Mouse (Mus musculus): ENCODE measurements at regions not wholly inside any gene's neighbourhood (a gene's known extent, or its start where the extent isn't known, plus 50 kb on each side); places are given as distances from the start of the nearest gene placed in this dataset.
A peak's percentile ranks its signal among the peaks of the same experiment; 100 is the strongest.

DNA sequence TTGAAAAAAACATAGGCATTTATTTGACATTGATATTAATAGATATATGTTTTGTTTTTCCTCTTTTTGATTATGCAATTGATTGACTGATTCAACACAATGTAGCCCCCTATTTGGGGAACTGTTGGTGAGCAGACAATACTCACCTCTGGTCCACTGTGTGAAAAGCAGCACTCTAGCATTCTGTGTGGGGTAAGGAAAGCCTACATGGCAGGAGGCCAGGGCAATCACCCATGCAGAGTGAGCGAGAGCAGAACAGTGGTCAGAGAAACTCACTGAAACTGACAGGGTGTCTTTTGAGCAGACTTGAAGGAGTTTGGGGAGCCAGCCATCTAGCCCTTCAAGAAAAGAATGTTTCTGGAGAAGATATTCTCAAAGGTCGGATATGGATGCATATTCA lies 73.2 kb upstream of the Azi2 start:
- ATAC-seq (ENCODE audit: low read depth) = no peak
- no peak for DNase-seq (ENCODE audit: low spot score)
- no peaks in the 10 kb centered on the region for H3K9me3 ChIP-seq (ENCODE audit: control insufficient read depth, low read length)
- H3K27me3 ChIP-seq (replicated peaks; ENCODE audit: control insufficient read depth, insufficient read depth, low read length) = no peaks in the 10 kb centered on the region
- no peaks in the 10 kb centered on the region for H3K36me3 ChIP-seq (ENCODE audit: control insufficient read depth, insufficient read depth, low read length)
- H3K4me1 ChIP-seq (ENCODE audit: control insufficient read depth, insufficient read depth, low read length) = no peaks in the 10 kb centered on the region
- H3K27ac ChIP-seq (replicated peaks; ENCODE audit: low read depth, low read length) = no peak overlapping the region
- no peak overlapping the region for H3K4me2 ChIP-seq (ENCODE audit: low read depth, low read length)
- no peak overlapping the region for H3K9ac ChIP-seq (ENCODE audit: low read depth, low read length)
- H3K4me3 ChIP-seq (ENCODE audit: low read depth, low read length) = no peak overlapping the region
- WGBS = 60% methylated on average over 2 of the region's 2 CpGs

DNA sequence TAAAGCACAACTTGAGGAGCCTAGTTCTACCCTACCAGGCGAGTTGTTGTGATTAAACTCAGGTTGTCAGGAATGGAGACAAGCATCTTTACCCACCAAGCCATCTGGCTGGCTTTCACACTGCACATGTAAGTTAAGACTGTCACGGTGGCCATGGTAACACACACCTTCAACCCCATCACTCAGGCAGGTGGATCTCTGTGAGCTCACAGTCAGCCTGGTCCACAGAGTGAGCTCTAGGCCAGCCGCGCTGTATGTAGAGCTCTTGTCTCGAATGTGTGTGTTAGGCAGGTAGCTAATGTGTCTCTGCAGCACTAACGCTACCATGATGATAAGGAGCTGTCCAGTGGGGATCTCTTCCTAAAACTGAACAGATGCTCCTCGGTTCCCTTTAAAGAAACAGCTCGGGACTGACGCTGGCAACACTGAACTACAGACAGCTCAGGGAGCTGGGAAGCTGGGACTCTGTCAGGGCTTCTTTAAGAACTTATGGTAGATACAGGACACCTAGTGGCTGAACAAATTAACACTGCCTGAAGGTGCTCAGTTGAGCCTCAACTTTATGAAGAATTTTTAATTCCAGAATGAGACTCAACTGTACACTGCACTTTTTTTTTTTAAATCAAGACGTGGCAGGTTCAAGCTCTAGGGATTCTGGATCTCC lies 73.8 kb upstream of the Azi2 start:
- no peaks in the 10 kb centered on the region for H3K36me3 ChIP-seq (ENCODE audit: control insufficient read depth, insufficient read depth, low read length)
- H3K27me3 ChIP-seq (replicated peaks; ENCODE audit: control insufficient read depth, insufficient read depth, low read length) = no peaks in the 10 kb centered on the region
- WGBS = 53% methylated on average over 10 of the region's 10 CpGs
- no peak overlapping the region for H3K4me2 ChIP-seq (ENCODE audit: low read depth, low read length)
- peak; percentile 81 for ATAC-seq (ENCODE audit: low read depth)
- H3K4me1 ChIP-seq (ENCODE audit: control insufficient read depth, insufficient read depth, low read length) = no peaks in the 10 kb centered on the region
- H3K4me3 ChIP-seq (ENCODE audit: low read depth, low read length) = no peak overlapping the region
- no peaks in the 10 kb centered on the region for H3K9me3 ChIP-seq (ENCODE audit: control insufficient read depth, low read length)
- DNase-seq (ENCODE audit: low spot score) = peak; percentile 86
- no peak overlapping the region for H3K27ac ChIP-seq (replicated peaks; ENCODE audit: low read depth, low read length)
- no peak overlapping the region for H3K9ac ChIP-seq (ENCODE audit: low read depth, low read length)

DNA sequence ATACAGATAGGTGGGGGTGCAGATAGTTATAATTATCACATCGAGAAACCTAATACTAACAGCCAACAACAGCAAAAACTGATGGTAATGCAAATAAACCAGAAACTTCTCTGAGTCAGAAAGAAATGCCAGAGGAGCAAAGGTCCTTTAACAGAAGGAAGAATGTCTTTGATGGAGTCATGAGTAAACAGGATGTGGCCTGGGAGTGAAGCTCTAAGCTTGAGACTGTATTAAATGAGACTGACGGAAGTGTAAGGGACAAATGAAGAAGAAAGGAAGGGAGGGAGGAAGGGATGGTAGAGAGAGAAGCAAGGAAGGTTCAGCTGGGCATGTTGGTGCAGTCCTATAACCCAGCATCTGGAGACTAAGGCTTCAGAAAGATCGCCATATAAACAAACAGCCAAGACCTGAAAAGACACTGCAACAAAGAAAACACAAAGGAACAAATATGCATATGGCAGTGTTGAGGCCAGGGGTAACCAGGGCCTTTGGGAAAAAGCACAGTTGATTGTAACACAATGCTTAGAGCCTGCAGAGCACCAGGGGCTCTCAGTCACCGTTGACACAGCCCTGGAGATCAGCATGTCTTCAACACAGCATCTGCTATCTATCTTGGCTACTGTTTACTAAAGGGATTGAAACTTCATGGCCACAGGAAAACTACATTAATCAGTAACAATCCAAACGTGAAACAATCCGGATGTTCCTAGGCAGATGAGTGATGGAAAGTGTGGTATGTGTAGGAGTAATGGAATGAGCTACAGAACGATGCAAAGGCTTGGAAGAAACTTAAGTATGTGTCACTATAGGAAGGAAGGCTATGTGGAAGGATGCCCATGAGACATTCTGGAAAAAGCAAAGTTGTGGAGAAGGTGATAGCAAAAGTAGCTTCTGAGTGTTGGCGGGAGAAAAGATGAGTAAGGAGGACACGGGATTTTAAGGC lies 77.9 kb upstream of the Azi2 start:
- no peak for DNase-seq (ENCODE audit: low spot score)
- no peak overlapping the region for H3K9ac ChIP-seq (ENCODE audit: low read depth, low read length)
- H3K27me3 ChIP-seq (replicated peaks; ENCODE audit: control insufficient read depth, insufficient read depth, low read length) = no peaks in the 10 kb centered on the region
- no peak overlapping the region for H3K27ac ChIP-seq (replicated peaks; ENCODE audit: low read depth, low read length)
- H3K9me3 ChIP-seq (ENCODE audit: control insufficient read depth, low read length) = no peaks in the 10 kb centered on the region
- 63% methylated on average over 9 of the region's 9 CpGs for WGBS
- H3K4me3 ChIP-seq (ENCODE audit: low read depth, low read length) = no peak overlapping the region
- ATAC-seq (ENCODE audit: low read depth) = no peak
- H3K4me1 ChIP-seq (ENCODE audit: control insufficient read depth, insufficient read depth, low read length) = no peaks in the 10 kb centered on the region
- H3K36me3 ChIP-seq (ENCODE audit: control insufficient read depth, insufficient read depth, low read length) = no peaks in the 10 kb centered on the region
- no peak overlapping the region for H3K4me2 ChIP-seq (ENCODE audit: low read depth, low read length)

DNA sequence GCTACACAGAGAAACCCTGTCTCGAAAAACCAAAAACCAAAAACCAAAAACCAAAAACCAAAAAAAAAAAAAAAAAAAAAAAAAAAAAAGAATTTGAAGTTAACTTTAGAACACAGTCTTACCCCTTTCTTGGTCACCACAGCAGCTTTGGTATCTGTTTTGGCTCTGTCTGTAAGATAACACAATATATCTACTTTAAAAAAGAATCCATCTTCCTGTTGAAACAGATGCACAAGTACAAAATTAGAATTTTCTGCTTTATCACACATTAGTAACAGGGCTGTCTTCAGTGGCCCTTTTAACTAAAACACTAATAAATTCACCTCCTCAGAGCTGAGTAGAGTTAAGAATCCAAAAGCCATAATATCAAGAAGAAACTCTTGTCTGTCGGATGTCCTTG lies 80.5 kb upstream of the Azi2 start:
- 98% methylated on average over 2 of the region's 2 CpGs for WGBS
- H3K4me2 ChIP-seq (ENCODE audit: low read depth, low read length) = no peak overlapping the region
- ATAC-seq (ENCODE audit: low read depth) = no peak

DNA sequence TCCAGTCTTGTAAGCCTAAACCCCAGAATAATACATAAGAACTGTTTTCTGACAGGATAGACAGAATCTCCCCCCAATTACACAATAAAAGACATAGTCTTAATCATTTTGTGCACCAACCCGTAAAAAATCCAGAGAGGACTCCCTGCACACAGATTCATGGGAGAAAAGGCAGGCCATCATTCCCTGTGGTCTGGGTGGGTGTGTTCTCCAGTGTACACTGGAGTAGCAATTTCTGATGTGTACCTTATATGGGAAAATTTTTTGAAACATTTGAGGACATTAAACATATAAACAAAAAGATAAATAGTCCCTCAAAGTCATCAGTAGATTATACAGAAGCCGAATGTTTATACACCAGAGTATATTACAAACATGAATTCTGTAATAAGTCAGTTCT lies 83.1 kb upstream of the Azi2 start:
- H3K4me2 ChIP-seq (ENCODE audit: low read depth, low read length) = no peak overlapping the region
- no peaks in the 10 kb centered on the region for H3K36me3 ChIP-seq (ENCODE audit: control insufficient read depth, insufficient read depth, low read length)
- H3K9ac ChIP-seq (ENCODE audit: low read depth, low read length) = no peak overlapping the region
- no peak overlapping the region for H3K27ac ChIP-seq (replicated peaks; ENCODE audit: low read depth, low read length)
- H3K9me3 ChIP-seq (ENCODE audit: control insufficient read depth, low read length) = no peaks in the 10 kb centered on the region
- 61% methylated on average over 2 of the region's 2 CpGs for WGBS
- H3K4me3 ChIP-seq (ENCODE audit: low read depth, low read length) = no peak overlapping the region
- ATAC-seq (ENCODE audit: low read depth) = no peak
- DNase-seq (ENCODE audit: low spot score) = no peak
- H3K27me3 ChIP-seq (replicated peaks; ENCODE audit: control insufficient read depth, insufficient read depth, low read length) = no peaks in the 10 kb centered on the region
- no peaks in the 10 kb centered on the region for H3K4me1 ChIP-seq (ENCODE audit: control insufficient read depth, insufficient read depth, low read length)

More for the DNA sequence above, 80.5 kb upstream of the Azi2 start:
- no peak overlapping the region for H3K27ac ChIP-seq (replicated peaks; ENCODE audit: low read depth, low read length)
- no peak overlapping the region for H3K9ac ChIP-seq (ENCODE audit: low read depth, low read length)
- H3K4me3 ChIP-seq (ENCODE audit: low read depth, low read length) = no peak overlapping the region
- no peaks in the 10 kb centered on the region for H3K36me3 ChIP-seq (ENCODE audit: control insufficient read depth, insufficient read depth, low read length)
- H3K27me3 ChIP-seq (replicated peaks; ENCODE audit: control insufficient read depth, insufficient read depth, low read length) = no peaks in the 10 kb centered on the region
- no peaks in the 10 kb centered on the region for H3K4me1 ChIP-seq (ENCODE audit: control insufficient read depth, insufficient read depth, low read length)
- no peak for DNase-seq (ENCODE audit: low spot score)
- no peaks in the 10 kb centered on the region for H3K9me3 ChIP-seq (ENCODE audit: control insufficient read depth, low read length)

DNA sequence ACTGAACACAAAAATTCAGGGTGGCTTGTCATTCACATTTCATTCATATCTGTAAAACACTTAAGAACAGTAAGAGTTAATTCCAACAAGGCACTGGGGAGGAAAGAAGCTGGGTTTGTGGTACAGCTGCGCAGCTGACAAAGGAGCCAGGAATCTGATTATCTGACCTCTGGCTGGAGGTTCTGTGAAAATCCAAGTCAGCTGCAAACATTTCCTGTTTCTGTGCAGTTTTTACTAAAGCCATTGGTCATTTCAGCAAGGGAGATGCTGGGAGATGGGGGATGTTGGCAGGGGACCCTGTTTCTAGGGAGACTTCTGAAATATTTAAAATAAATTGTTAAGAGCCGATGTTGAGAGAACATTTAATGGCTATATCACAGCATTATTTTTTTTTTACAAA lies 83.6 kb upstream of the Azi2 start:
- Histone ChIP-seq H3K4me2 (ENCODE audit: low read depth, low read length) (no peak overlapping the region), H3K27me3 (replicated peaks; ENCODE audit: control insufficient read depth, insufficient read depth, low read length) (no peaks in the 10 kb centered on the region), H3K9ac (ENCODE audit: low read depth, low read length) (no peak overlapping the region), H3K4me1 (ENCODE audit: control insufficient read depth, insufficient read depth, low read length) (no peaks in the 10 kb centered on the region), H3K36me3 (ENCODE audit: control insufficient read depth, insufficient read depth, low read length) (no peaks in the 10 kb centered on the region), H3K4me3 (ENCODE audit: low read depth, low read length) (no peak overlapping the region), H3K27ac (replicated peaks; ENCODE audit: low read depth, low read length) (no peak overlapping the region), H3K9me3 (ENCODE audit: control insufficient read depth, low read length) (no peaks in the 10 kb centered on the region)
- WGBS = 32% methylated on average over 2 of the region's 2 CpGs
- ATAC-seq (ENCODE audit: low read depth) = no peak
- peak; percentile 57 for DNase-seq (ENCODE audit: low spot score)

DNA sequence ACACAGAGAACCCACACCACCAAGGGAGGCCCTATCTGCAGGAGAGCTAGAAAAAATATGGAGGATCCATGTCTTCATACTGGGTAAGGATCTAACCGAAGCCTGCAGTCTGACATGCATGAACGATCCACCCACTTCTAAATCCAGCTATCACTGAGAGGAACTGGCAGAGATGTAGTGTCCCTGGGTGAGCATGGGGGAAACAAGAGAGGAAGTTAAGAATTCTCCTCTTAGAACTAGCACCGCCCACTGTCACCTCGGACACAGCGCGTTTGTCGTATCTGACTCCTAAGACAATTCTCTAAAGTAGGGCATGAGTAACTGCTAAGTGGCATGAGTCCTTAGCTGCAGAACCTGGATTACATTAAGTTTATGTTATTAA lies 112.8 kb upstream of the Azi2 start:
- ATAC-seq (ENCODE audit: low read depth) = no peak
- no peak overlapping the region for H3K4me2 ChIP-seq (ENCODE audit: low read depth, low read length)

DNA sequence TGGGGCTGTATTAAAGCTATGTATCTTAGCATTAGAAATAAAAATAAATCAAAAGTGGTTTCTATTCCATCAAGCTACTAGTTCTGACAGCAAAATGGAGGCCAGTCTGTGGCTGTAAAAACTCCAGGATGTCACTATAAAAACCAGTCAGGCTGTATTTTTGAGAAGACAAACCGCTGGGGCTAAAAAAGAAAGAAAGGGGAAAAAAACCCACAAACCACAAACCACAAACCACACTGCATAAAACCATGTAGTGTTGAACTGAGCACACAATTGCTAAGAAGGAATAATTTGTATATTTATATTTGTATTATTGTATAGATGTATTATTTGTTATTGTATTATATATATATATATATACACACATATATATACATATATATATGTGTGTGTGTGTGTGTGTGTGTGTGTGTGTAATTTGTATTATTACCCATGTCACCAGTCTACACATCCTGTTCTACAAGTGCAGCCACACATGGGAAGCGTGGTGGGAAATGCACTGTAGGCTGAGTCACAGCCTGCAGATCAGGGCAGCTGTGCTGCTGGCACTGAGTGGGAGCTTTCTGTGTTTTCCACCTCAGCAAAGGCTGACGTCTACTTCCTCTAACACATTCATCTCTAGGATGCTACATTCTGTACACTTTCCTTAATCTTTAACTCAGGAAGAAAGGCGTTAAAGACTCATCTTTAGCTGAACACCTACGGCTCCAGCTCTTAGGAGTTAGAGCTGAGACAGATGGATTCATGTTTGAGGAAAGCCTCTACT lies 113.4 kb upstream of the Azi2 start:
- DNase-seq (ENCODE audit: low spot score) = peak; percentile 27
- no peaks in the 10 kb centered on the region for H3K27me3 ChIP-seq (replicated peaks; ENCODE audit: control insufficient read depth, insufficient read depth, low read length)
- H3K4me3 ChIP-seq (ENCODE audit: low read depth, low read length) = no peak overlapping the region
- no peak overlapping the region for H3K9ac ChIP-seq (ENCODE audit: low read depth, low read length)
- H3K9me3 ChIP-seq (ENCODE audit: control insufficient read depth, low read length) = no peaks in the 10 kb centered on the region
- no peaks in the 10 kb centered on the region for H3K4me1 ChIP-seq (ENCODE audit: control insufficient read depth, insufficient read depth, low read length)
- ATAC-seq (ENCODE audit: low read depth) = no peak
- H3K27ac ChIP-seq (replicated peaks; ENCODE audit: low read depth, low read length) = no peak overlapping the region
- no peak overlapping the region for H3K4me2 ChIP-seq (ENCODE audit: low read depth, low read length)
- WGBS = 72% methylated on average over 5 of the region's 5 CpGs
- no peaks in the 10 kb centered on the region for H3K36me3 ChIP-seq (ENCODE audit: control insufficient read depth, insufficient read depth, low read length)

More for the DNA sequence above, 112.8 kb upstream of the Azi2 start:
- H3K4me1 ChIP-seq (ENCODE audit: control insufficient read depth, insufficient read depth, low read length) = no peaks in the 10 kb centered on the region
- H3K9ac ChIP-seq (ENCODE audit: low read depth, low read length) = no peak overlapping the region
- WGBS = 84% methylated on average over 7 of the region's 7 CpGs
- no peaks in the 10 kb centered on the region for H3K36me3 ChIP-seq (ENCODE audit: control insufficient read depth, insufficient read depth, low read length)
- no peak overlapping the region for H3K4me3 ChIP-seq (ENCODE audit: low read depth, low read length)
- H3K27ac ChIP-seq (replicated peaks; ENCODE audit: low read depth, low read length) = no peak overlapping the region
- H3K27me3 ChIP-seq (replicated peaks; ENCODE audit: control insufficient read depth, insufficient read depth, low read length) = no peaks in the 10 kb centered on the region
- no peak for DNase-seq (ENCODE audit: low spot score)
- H3K9me3 ChIP-seq (ENCODE audit: control insufficient read depth, low read length) = no peaks in the 10 kb centered on the region

Data from embryonic facial prominence, embryonic 14.5 days (tissue).